Mouse (Mus musculus) urinary bladder, postnatal 0 days (tissue): ENCODE results near the gene Cysltr1. TPM values are rescaled to one million over a fixed set of nuclear protein-coding genes. Genes with fewer than 3 reads are reported as not detected.

Source experiments
- polyA plus RNA-seq: library from polyadenylated mRNA; unstranded; fragments of >200 nt; fragmentation: Nextera tagmentation; extraction: Ambion mirVana; gene quantifications from 2 replicates; pipeline ENCODE4 v1.2.1, GENCODE M21; 2015

Gene Cysltr1
- 3.6 and 5.6 TPM in 2 replicates for polyA plus RNA-seq

GRCm38 (mm10) chrX:106603386-106603785 lies at the start of gene Cysltr1:
Gene Cysltr1, minus strand, starts transcription at chrX:106603679.

DNA sequence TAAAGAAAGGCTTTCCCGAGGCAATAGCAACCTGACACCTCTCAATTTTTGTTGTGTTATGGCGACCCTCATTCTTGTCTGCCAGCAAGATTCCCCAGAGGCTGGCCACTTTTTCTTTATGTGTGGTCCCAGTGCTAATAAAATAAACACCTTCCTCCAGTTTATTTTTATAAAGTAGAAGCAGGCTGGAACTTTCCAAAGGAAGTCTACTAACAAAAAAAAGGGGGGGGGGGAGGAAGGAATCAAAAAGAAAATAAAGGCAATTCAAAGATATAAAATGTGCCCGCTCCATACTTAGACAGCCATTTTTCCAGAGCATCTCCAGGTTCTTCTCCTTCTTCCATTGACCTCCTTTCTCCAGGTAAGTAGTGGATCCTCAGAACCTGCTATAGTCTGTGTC lies 20.6 kb downstream of the Cysltr1 start, which contains the start of gene Gm5127:
Gene Gm5127 (plus strand): TSS at position 301 of the 400 bp plus-strand sequence.

Other genes with a start within 250 kb of the Cysltr1 start
- gene Fndc3c1, start 118.3 kb downstream of the Cysltr1 start, polyA plus RNA-seq, result 0.21 and 0.36 TPM in 2 replicates
- 0.63 and 0.67 TPM in 2 replicates for gene Gm5127, start 20.5 kb downstream of the Cysltr1 start, polyA plus RNA-seq
- 3.1 and 4.2 TPM in 2 replicates for gene Rtl3, start 237.0 kb upstream of the Cysltr1 start, polyA plus RNA-seq